Mouse (Mus musculus) neural tube, embryonic 11.5 days (tissue): ENCODE results near the gene Vmn2r27. TPM values are rescaled to one million over a fixed set of nuclear protein-coding genes. Genes with fewer than 3 reads are reported as not detected.

Experiments used
- ATAC-seq: fragments of 200-750 bp; cut with Nextera tagmentation; 2 replicates; pipeline ENCODE4 v1.8.0; 2017; ENCODE audit warnings: moderate number of reproducible peaks, mild to moderate bottlenecking, moderate TSS enrichment, moderate library complexity; ENCODE audit not compliant: insufficient read depth, low FRiP score, low TSS enrichment
- DNase-seq: peaks from one replicate; pipeline ENCODE4 v3.0.0-alpha.2; 2015; ENCODE audit warnings: low spot score
- H3K27ac ChIP-seq: fragments of 300-500 bp; sonication (generic); 2 replicates; pipeline ENCODE4 v1.5.1; 2014; ENCODE audit warnings: low read depth, mild to moderate bottlenecking, low read length
- H3K27me3 ChIP-seq: fragments of 300-500 bp; sonication (generic); 2 replicates; pipeline ENCODE4 v1.6.1; 2014; ENCODE audit warnings: mild to moderate bottlenecking, low read length, mixed read lengths; ENCODE audit not compliant: control insufficient read depth, insufficient read depth
- H3K36me3 ChIP-seq: fragments of 300-500 bp; sonication (generic); 2 replicates; pipeline ENCODE4 v1.6.1; 2014; ENCODE audit warnings: mild to moderate bottlenecking, low read length, moderate library complexity, mixed read lengths; ENCODE audit not compliant: control insufficient read depth, insufficient read depth
- H3K4me1 ChIP-seq: fragments of 300-500 bp; sonication (generic); 2 replicates; pipeline ENCODE4 v1.6.1; 2014; ENCODE audit warnings: low read length, mixed read lengths; ENCODE audit not compliant: control insufficient read depth, insufficient read depth
- H3K4me2 ChIP-seq: fragments of 300-500 bp; sonication (generic); 2 replicates; pipeline ENCODE4 v1.6.1; 2014; ENCODE audit warnings: low read depth, mild to moderate bottlenecking, moderate library complexity
- H3K4me3 ChIP-seq: fragments of 300-500 bp; sonication (generic); 2 replicates; pipeline ENCODE4 v1.5.1; 2014; ENCODE audit warnings: low read depth, low read length
- H3K9ac ChIP-seq: fragments of 300-500 bp; sonication (generic); 2 replicates; pipeline ENCODE4 v1.6.1; 2014; ENCODE audit warnings: mild to moderate bottlenecking, low read length
- H3K9me3 ChIP-seq: fragments of 300-500 bp; sonication (generic); 2 replicates; pipeline ENCODE4 v1.6.1; 2016; ENCODE audit warnings: low read length; ENCODE audit not compliant: control insufficient read depth
- WGBS: fragments of 180-500 bp; shearing (Covaris S2); extraction: QIAGEN DNeasy Blood & Tissue Kit; methylation state at CpG from one replicate; pipeline ENCODE4 v1.1.7; 2014; 5-methylcytosine and 5-hydroxymethylcytosine counted together
- polyA plus RNA-seq: library from polyadenylated mRNA; unstranded; fragments of >200 nt; fragmentation: Nextera tagmentation; extraction: Ambion mirVana; gene quantifications from 2 replicates; pipeline ENCODE4 v1.2.1, GENCODE M21; 2014

Vmn2r27 gene
- polyA plus RNA-seq, 1 experiment from 2014 or later: not detected

GRCm38 (mm10) chr6:124168499-124169257, 63.0 kb downstream of the Vmn2r27 start:
- ATAC-seq: no peak

GRCm38 (mm10) chr6:124166596-124166995, 65.1 kb downstream of the Vmn2r27 start:
- WGBS: 82% methylated on average over 2 of the region's 2 CpGs
- Histone ChIP-seq H3K27ac (no peak overlapping the region), H3K9me3 (no peaks in the 10 kb centered on the region), H3K9ac (no peak overlapping the region), H3K27me3 (no peaks in the 10 kb centered on the region), H3K4me2 (no peak overlapping the region), H3K4me3 (no peak overlapping the region), H3K4me1 (no peaks in the 10 kb centered on the region), H3K36me3 (no peaks in the 10 kb centered on the region)
- ATAC-seq (no peak), DNase-seq (no peak)

More at GRCm38 (mm10) chr6:124168499-124169257, 63.0 kb downstream of the Vmn2r27 start:
- Histone ChIP-seq H3K4me1 (no peaks in the 10 kb centered on the region), H3K27me3 (no peaks in the 10 kb centered on the region), H3K4me2 (no peak overlapping the region), H3K9ac (no peak overlapping the region), H3K36me3 (no peaks in the 10 kb centered on the region), H3K9me3 (no peaks in the 10 kb centered on the region), H3K27ac (no peak overlapping the region), H3K4me3 (no peak overlapping the region)
- DNase-seq: no peak
- WGBS: 77% methylated on average over 3 of the region's 3 CpGs

- DNase-seq (no peak), ATAC-seq (no peak)
- no peak overlapping the region for H3K4me3 ChIP-seq
- WGBS: 50% methylated on average over 1 of the region's 1 CpGs
- no peaks in the 10 kb centered on the region for H3K27me3 ChIP-seq
- no peak overlapping the region for H3K27ac ChIP-seq
- H3K36me3 ChIP-seq: no peaks in the 10 kb centered on the region
- no peak overlapping the region for H3K4me2 ChIP-seq
- no peak overlapping the region for H3K9ac ChIP-seq
- H3K9me3 ChIP-seq: no peaks in the 10 kb centered on the region
- H3K4me1 ChIP-seq: no peaks in the 10 kb centered on the region
These were observed 81.8 kb downstream of the Vmn2r27 start for GRCm38 (mm10) chr6:124149808-124150207.

Other genes with a start within 250 kb of the Vmn2r27 start
- not detected in 2 replicates for gene Vmn2r26, start 207.3 kb downstream of the Vmn2r27 start, polyA plus RNA-seq
- gene Cd163, start 72.8 kb upstream of the Vmn2r27 start, polyA plus RNA-seq: not detected in 2 replicates
- 45.9 and 54.4 TPM in 2 replicates for gene Pex5, start 183.2 kb upstream of the Vmn2r27 start, polyA plus RNA-seq
- gene Clstn3, start 232.9 kb upstream of the Vmn2r27 start, polyA plus RNA-seq: 17.2 TPM in 2 replicates